Mouse (Mus musculus) large intestine, adult 2 months (tissue): Measurements from ENCODE around the gene Vmn1r166. TPM values are rescaled to one million over a fixed set of nuclear protein-coding genes. Genes with fewer than 3 reads are reported as not detected.
"Not testable (repeated sequence)": the region's sequence is repeated elsewhere in the genome, so short reads cannot be mapped to it uniquely, and the experiment has no call there.

ENCODE experiments used
- DNase-seq: peaks from one replicate; pipeline ENCODE4 v3.0.0-alpha.2; 2012; ENCODE audit warnings: low read depth, low spot score
- WGBS: fragments of 180-500 bp; shearing (Covaris S2); methylation state at CpG from one replicate; pipeline ENCODE4 v1.1.7; 2018; 5-methylcytosine and 5-hydroxymethylcytosine counted together
- polyA plus RNA-seq: library from polyadenylated mRNA; depleted of rRNA; stranded (reverse); fragments of >200 nt; gene quantifications from 2 replicates; pipeline ENCODE4 v1.2.3, GENCODE M21; 2012; rRNA removed

Vmn1r166 gene
- polyA plus RNA-seq = not detected in 2 replicates

- no CpG with 5 or more reads among the region's 2 CpGs for WGBS
Measured at GRCm38 (mm10) chr7:23251582-23251981, at the start of gene Vmn1r166. TSS of gene Vmn1r166 (minus strand) at chr7:23251682.

GRCm38 (mm10) chr7:23300892-23301291 is 49.4 kb upstream of the Vmn1r166 start, which contains the start of gene Nlrp4e:
TSS of gene Nlrp4e (plus strand) at chr7:23301192.
- DNase-seq = not testable (repeated sequence)
- 82% methylated on average over 3 of the region's 3 CpGs for WGBS

More at GRCm38 (mm10) chr7:23251582-23251981, at the start of gene Vmn1r166:
- DNase-seq = not testable (repeated sequence)

GRCm38 (mm10) chr7:23278800-23279199 is 27.3 kb upstream of the Vmn1r166 start, which contains the start of gene Gm6902:
TSS of gene Gm6902 (minus strand) at chr7:23278900.
- not testable (repeated sequence) for DNase-seq
- no CpG with 5 or more reads among the region's 2 CpGs for WGBS

GRCm38 (mm10) chr7:23217032-23217431 is 34.5 kb downstream of the Vmn1r166 start, which contains the start of gene Vmn1r165:
TSS of gene Vmn1r165 (plus strand) at chr7:23217332.
- no CpG with 5 or more reads among the region's 3 CpGs for WGBS
- not testable (repeated sequence) for DNase-seq

Other genes starting within 250 kb of the Vmn1r166 start
- not detected in 2 replicates for gene Gm4216, start 231.8 kb downstream of the Vmn1r166 start, polyA plus RNA-seq
- gene Vmn1r163, start 196.1 kb downstream of the Vmn1r166 start, polyA plus RNA-seq = not detected in 2 replicates
- not detected in 2 replicates for gene Gm8720, start 184.2 kb downstream of the Vmn1r166 start, polyA plus RNA-seq
- gene Gm10662, start 107.2 kb downstream of the Vmn1r166 start, polyA plus RNA-seq = not detected in 2 replicates
- not detected in 2 replicates for gene Vmn1r165, start 34.4 kb downstream of the Vmn1r166 start, polyA plus RNA-seq
- not detected in 2 replicates for gene Gm6902, start 27.2 kb upstream of the Vmn1r166 start, polyA plus RNA-seq
- gene Nlrp4e, start 49.5 kb upstream of the Vmn1r166 start, polyA plus RNA-seq = not detected in 2 replicates
- not detected in 2 replicates for gene Nlrp5, start 134.2 kb upstream of the Vmn1r166 start, polyA plus RNA-seq